Mouse (Mus musculus): ENCODE data around the gene Phactr1.

DNA sequence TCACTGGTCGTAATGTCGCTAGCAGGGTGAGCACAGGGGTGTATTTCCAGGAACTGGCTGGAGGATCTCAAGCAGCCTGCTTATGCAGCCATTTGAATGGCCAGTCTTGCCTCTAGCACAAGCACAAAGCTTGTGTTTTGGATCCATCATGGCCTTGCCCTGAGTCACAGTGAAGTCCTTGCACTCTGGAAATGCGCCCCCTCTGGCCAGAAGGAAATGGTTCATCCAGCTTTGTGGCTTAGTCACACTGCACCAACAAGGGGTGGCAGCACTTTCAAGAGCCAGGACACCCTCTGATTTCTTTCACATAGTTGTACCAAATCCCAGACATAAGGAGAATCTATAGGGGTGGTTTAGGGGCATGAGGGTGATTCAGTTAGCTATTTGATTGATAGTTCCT, 222.4 kb downstream of the Phactr1 start:
- peak; percentile 39 for TF ChIP-seq CTCF (IDR thresholded peaks at IDR 0.05; ENCODE audit: low read depth)
- no peak for TF ChIP-seq EP300 (IDR thresholded peaks at IDR 0.05; ENCODE audit: low read depth)
